Mouse (Mus musculus) cerebellum, adult 2 months (tissue): ENCODE results near the gene Rapgef6.

ENCODE experiments used
- CTCF ChIP-seq: fragments of 200-500 bp; IDR thresholded peaks from 2 replicates; pipeline ENCODE4 v1.5.1; 2011; ENCODE audit warnings: low read depth, mild to moderate bottlenecking, control low read depth, low read length, moderate library complexity, borderline replicate concordance; ENCODE audit not compliant: insufficient read depth
- POLR2A ChIP-seq: fragments of 200-500 bp; IDR thresholded peaks from 2 replicates; pipeline ENCODE4 v1.6.1; 2011; ENCODE audit warnings: low read length, control low read depth, borderline replicate concordance; ENCODE audit not compliant: insufficient read depth

DNA sequence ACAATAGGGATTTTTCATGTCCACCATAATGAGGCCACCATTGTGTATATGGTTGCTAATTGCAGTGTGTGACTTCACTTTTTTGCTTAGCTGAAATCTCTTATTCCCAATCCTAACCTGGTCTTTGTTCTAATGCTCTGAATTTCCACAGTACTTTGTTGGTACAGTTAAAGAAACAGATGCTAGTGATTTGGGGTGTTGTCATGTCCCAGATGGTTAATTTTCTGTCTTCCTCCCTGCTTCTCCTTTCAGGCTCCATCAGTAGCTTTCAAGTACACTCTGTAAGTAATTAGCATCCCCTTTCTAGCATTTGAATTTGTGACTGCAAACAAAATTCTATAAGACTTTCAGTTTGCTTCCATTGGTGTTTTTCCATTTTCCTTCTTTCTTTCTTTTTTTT is 17.7 kb downstream of the Rapgef6 start:
- TF ChIP-seq CTCF, result no peak
- TF ChIP-seq POLR2A, result no peak
